Mouse (Mus musculus) bone marrow, adult 2 months (tissue): ENCODE results near the gene Sirt3. TPM values are rescaled to one million over a fixed set of nuclear protein-coding genes. Genes with fewer than 3 reads are reported as not detected.
A peak's percentile ranks its signal among the peaks of the same experiment; 100 is the strongest.

Experiments
- H3K27ac ChIP-seq: fragments of 200-500 bp; 2 replicates; pipeline ENCODE4 v1.5.1; 2012; ENCODE audit warnings: low read depth, mild to moderate bottlenecking, control low read depth, inconsistent platforms, low read length; ENCODE audit not compliant: control insufficient read depth, poor library complexity, insufficient read depth
- H3K4me1 ChIP-seq: fragments of 200-500 bp; 2 replicates; pipeline ENCODE4 v1.6.1; 2011; ENCODE audit warnings: low read length; ENCODE audit not compliant: control insufficient read depth, insufficient read depth
- H3K4me3 ChIP-seq: fragments of 200-500 bp; replicated peaks from 2 replicates; pipeline ENCODE3; 2011; ENCODE audit warnings: mild to moderate bottlenecking, low read depth, low read length, control low read depth; ENCODE audit not compliant: control insufficient read depth
- CTCF ChIP-seq: fragments of 200-500 bp; IDR thresholded peaks from 2 replicates; pipeline ENCODE4 v1.5.1; 2011; ENCODE audit warnings: low read length, control low read depth; ENCODE audit not compliant: control insufficient read depth, insufficient read depth
- POLR2A ChIP-seq: fragments of 200-500 bp; IDR thresholded peaks from 2 replicates; pipeline ENCODE4 v1.6.1; 2011; ENCODE audit warnings: low read depth, mild to moderate bottlenecking, control low read depth, low read length, borderline replicate concordance; ENCODE audit not compliant: control insufficient read depth
- WGBS: fragments of 180-500 bp; shearing (Covaris S2); methylation state at CpG from one replicate; pipeline ENCODE4 v1.1.7; 2018; 5-methylcytosine and 5-hydroxymethylcytosine counted together
- polyA plus RNA-seq: library from polyadenylated mRNA; stranded (reverse); fragments of >200 nt; gene quantifications from 2 replicates; pipeline ENCODE4 v1.2.4, GENCODE M21; 2011; ENCODE audit warnings: low replicate concordance; ENCODE audit not compliant: missing spikeins, insufficient read depth, insufficient read length

The Sirt3 gene
- polyA plus RNA-seq, 1 experiment: 27.0 TPM

DNA sequence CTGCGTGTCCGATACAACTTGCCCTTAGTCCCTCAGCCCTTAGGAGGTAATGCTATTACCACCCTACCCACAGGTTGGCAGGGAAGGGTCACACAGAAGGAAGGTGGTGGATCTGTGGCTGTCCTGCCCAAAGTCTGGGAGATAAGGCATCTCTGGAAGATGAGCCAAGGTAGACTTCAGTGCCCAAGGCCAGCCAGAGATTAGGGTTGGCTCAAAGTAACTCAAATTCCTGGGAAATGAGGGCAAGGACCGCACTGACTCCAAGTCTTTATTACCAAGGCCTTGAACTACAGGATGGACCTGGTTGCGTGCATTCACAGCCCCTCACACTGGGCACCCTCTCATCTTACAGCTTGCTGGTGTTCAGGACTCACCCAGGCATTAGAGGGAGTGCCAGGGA is 30.2 kb downstream of the Sirt3 start:
- no peak for TF ChIP-seq POLR2A
- no peak for TF ChIP-seq CTCF
- Histone ChIP-seq H3K4me1 (peaks cover 1% of the 10 kb centered on the region; the same call in 1 of the 2 replicates), H3K4me3 (no peak overlapping the region), H3K27ac (no peak overlapping the region)
- WGBS: 92% methylated on average over 4 of the region's 4 CpGs

DNA sequence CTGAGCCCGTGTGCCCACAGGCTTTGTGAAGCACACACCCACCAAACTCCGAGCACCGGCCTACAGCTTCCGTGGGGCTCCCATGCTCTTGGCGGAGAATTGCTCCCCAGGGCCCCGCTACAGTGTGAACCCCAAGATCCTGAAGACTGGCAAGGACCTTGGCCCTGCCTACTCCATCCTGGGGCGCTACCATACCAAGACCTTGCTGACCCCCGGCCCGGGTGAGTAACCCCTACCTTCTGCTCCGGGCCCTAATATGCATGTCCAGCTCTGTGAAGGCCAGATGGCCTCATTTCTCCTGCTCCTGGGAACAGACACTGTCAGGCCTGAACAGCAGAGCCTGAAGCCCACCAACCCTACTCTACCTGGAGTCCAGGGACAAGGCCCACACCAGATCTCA is 33.5 kb downstream of the Sirt3 start:
- H3K27ac ChIP-seq: no peak overlapping the region
- H3K4me1 ChIP-seq: no peaks in the 10 kb centered on the region
- no peak overlapping the region for H3K4me3 ChIP-seq
- TF ChIP-seq POLR2A (no peak), CTCF (no peak)
- 86% methylated on average over 10 of the region's 10 CpGs for WGBS

DNA sequence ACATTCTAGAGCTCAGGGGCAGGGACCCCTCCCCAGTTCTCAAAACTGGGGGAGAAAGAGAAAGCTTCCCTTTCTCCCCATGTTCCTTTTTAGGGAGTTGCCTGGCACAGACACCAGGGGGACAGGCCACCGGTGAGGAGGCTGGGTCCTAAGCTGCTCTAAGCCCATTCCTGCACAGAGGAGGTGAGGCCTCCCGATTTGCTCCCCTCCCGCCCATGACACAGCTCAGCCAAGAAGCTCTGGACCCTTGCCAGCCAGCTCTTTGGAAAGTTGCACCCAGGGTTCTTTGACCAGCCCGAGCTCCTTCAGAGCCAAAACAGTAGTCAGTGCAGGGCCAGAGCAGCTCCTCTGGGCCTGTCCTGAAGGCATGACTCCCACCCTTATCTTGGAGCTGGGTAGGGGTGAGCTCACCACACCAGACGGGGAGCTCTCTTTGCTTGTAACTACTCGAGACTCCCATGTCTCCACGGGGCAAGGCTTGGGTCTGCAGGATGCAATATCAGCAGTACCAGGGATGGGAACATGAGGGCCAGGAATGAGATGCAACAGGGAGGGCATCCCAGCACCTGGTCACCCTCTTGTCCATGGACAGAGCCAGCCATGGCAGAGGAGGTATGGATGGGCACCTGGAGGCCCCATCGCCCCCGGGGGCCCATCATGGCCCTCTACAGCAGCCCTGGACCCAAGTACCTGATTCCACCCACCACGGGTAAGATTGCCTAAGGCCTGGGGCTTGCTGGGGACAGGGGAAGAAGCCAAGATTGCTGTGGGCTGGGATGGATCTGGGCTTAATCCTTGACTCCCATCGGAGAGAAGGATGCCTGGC is 34.1 kb downstream of the Sirt3 start, which contains the start of gene Odf3:
Odf3 (plus strand) TSS at position 51 of the 826 bp plus-strand sequence.
- 66% methylated on average over 11 of the region's 11 CpGs for WGBS
- no peak within 1 kb of the TSS for H3K4me3 ChIP-seq
- no peak for TF ChIP-seq POLR2A
- no peak for TF ChIP-seq CTCF
- no peaks in the 10 kb centered on the region for H3K4me1 ChIP-seq
- no peak within 1 kb of the TSS for H3K27ac ChIP-seq

DNA sequence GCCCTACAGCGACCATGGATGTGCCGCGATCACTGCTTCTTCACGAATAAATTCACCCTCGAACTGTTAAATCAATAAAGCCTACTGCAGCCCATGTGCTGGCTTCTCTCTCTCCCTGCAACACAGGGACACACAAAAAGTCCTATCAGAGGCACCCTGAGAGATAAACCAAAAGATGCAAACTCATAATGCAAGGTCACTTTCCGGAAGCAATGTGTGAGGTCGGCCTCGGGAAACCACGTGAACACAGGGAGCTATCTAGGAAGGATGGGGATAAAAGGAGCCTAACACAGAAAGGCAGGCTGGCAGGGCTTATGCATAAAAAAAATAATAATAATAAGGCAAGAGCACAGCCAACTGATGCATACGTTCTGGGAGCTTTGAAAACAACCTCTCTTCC is 35.4 kb downstream of the Sirt3 start:
- H3K27ac ChIP-seq: no peak overlapping the region
- no peak for TF ChIP-seq POLR2A
- no peak for TF ChIP-seq CTCF
- WGBS: 77% methylated on average over 10 of the region's 10 CpGs
- no peaks in the 10 kb centered on the region for H3K4me1 ChIP-seq
- H3K4me3 ChIP-seq: no peak overlapping the region

DNA sequence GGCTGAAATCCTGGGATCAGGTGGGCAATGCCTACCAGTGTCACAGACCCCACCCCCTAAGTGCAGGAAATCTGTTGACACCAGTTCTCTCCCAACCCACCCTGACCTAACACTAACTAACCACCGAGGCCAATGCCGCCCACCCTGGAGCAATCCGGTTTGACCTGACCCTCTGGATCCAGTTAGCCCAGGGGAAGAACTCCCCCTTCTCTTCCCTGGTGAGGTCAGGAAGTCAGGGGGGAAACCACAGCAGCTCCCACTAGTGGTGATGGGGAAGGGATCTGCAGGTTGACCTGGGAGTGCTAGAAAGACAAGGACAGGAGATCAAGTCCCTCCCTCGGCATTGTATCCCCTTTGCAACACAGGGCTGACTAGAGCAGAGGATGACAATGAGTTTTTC is 36.4 kb downstream of the Sirt3 start:
- no peak overlapping the region for H3K27ac ChIP-seq
- WGBS: 60% methylated on average over 4 of the region's 4 CpGs

DNA sequence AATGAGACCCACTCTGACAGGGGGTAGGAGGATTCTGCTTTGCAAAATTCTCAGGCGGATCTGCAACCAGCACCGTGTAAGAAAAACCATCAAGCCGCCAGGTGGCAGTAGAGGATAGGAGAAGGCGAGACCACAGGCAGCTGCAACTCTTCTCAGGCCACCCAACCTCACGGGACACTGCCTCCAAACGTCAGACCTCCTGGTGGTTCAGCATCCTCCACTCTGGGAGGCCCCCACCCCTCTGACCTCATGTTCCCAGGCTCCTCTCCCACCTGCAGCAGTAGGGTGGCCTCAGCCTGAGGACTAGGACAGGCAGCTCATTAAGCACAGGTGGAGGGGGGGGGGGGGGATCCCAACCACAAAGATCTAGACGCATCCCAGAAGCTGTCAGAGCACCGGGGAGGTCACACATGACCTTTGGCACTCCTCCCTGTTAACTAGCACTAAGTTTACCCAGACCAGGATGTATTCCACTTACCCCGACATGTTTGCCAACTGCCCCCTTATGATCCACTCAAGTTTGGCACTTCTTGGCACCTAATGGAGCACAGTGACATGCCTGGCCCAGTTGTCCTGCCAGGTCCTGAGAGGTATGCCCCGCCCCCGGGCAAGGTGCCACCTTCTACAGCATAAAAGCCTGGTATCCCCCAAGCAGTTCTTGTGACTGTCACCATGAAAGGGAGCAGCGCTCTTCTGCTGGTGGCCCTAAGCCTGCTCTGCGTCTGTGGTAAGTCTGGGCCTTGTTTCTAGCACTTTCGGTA is 37.0 kb downstream of the Sirt3 start, which contains the start of gene Scgb1c1:
Scgb1c1 (plus strand) TSS at position 643 of the 761 bp plus-strand sequence.
- Histone ChIP-seq H3K4me1 (no peaks in the 10 kb centered on the region), H3K4me3 (no peak within 1 kb of the TSS), H3K27ac (no peak within 1 kb of the TSS)
- TF ChIP-seq CTCF (peak; percentile 98), POLR2A (no peak)
- 27% methylated on average over 14 of the region's 14 CpGs for WGBS

More for the DNA sequence above, 36.4 kb downstream of the Sirt3 start:
- Histone ChIP-seq H3K4me3 (no peak overlapping the region), H3K4me1 (no peaks in the 10 kb centered on the region)
- TF ChIP-seq CTCF (no peak), POLR2A (no peak)

DNA sequence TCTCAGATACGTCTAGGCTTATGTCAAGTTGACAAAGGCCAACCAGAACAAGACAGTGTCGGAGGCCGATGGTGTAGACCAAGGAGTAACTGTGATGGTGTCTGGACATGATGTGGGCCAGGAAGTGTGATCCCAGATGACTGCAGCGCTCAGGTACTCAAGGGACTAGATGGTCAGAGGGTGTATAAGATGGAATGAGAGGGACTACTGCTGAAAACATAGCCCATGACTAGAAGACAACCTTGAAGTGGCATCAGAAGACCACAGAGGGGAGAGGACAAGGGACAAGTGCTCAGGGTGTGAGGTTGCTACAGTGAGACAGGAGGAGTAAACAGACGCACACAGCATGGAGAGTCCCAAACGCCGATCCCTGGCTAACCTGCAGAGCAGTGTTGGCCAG is 38.3 kb downstream of the Sirt3 start:
- 78% methylated on average over 7 of the region's 7 CpGs for WGBS
- TF ChIP-seq CTCF: no peak
- TF ChIP-seq POLR2A: no peak
- no peaks in the 10 kb centered on the region for H3K4me1 ChIP-seq
- H3K4me3 ChIP-seq: no peak overlapping the region
- no peak overlapping the region for H3K27ac ChIP-seq
